Mouse (Mus musculus) hindbrain, embryonic 14.5 days (tissue): ENCODE results near the gene Card14. TPM values are rescaled to one million over a fixed set of nuclear protein-coding genes. Genes with fewer than 3 reads are reported as not detected.
"Not testable (repeated sequence)": the region's sequence is repeated elsewhere in the genome, so short reads cannot be mapped to it uniquely, and the experiment has no call there.

Source experiments
- ATAC-seq: fragments of 200-750 bp; cut with Nextera tagmentation; 2 replicates; pipeline ENCODE4 v1.8.0; 2017; ENCODE audit warnings: moderate number of reproducible peaks, mild to moderate bottlenecking, moderate TSS enrichment, moderate library complexity; ENCODE audit not compliant: low FRiP score
- DNase-seq: peaks from one replicate; pipeline ENCODE4 v3.0.0-alpha.2; 2015; ENCODE audit warnings: low spot score
- H3K27ac ChIP-seq: fragments of 300-500 bp; sonication (generic); 2 replicates; pipeline ENCODE4 v1.5.1; 2014; ENCODE audit warnings: mild to moderate bottlenecking, moderate library complexity
- H3K27me3 ChIP-seq: fragments of 300-500 bp; sonication (generic); 2 replicates; pipeline ENCODE4 v1.6.1; 2014; ENCODE audit warnings: mild to moderate bottlenecking, low read length, mixed read lengths; ENCODE audit not compliant: control insufficient read depth, insufficient read depth
- H3K36me3 ChIP-seq: fragments of 300-500 bp; sonication (generic); replicated peaks from 2 replicates; pipeline ENCODE4 v1.6.1; 2014; ENCODE audit not compliant: control insufficient read depth, insufficient read depth
- H3K4me1 ChIP-seq: fragments of 300-500 bp; sonication (generic); replicated peaks from 2 replicates; pipeline ENCODE4 v1.6.1; 2014; ENCODE audit warnings: antibody characterized with exemption, low read length, mixed read lengths; ENCODE audit not compliant: control insufficient read depth, insufficient read depth
- H3K4me2 ChIP-seq: fragments of 300-500 bp; sonication (generic); replicated peaks from 2 replicates; pipeline ENCODE4 v1.6.1; 2014; ENCODE audit warnings: mild to moderate bottlenecking, moderate library complexity
- H3K4me3 ChIP-seq: fragments of 300-500 bp; sonication (generic); replicated peaks from 2 replicates; pipeline ENCODE4 v1.5.1; 2014; ENCODE audit warnings: mild to moderate bottlenecking, low read length
- H3K9ac ChIP-seq: fragments of 300-500 bp; sonication (generic); 2 replicates; pipeline ENCODE4 v1.6.1; 2014
- H3K9me3 ChIP-seq: fragments of 300-500 bp; sonication (generic); 2 replicates; pipeline ENCODE4 v1.6.1; 2016; ENCODE audit warnings: low read length; ENCODE audit not compliant: control insufficient read depth
- WGBS: fragments of 180-500 bp; shearing (Covaris S2); extraction: QIAGEN DNeasy Blood & Tissue Kit; methylation state at CpG from one replicate; pipeline ENCODE4 v1.1.7; 2014; 5-methylcytosine and 5-hydroxymethylcytosine counted together
- polyA plus RNA-seq: library from polyadenylated mRNA; unstranded; fragments of >200 nt; fragmentation: Nextera tagmentation; extraction: Ambion mirVana; gene quantifications from 2 replicates; pipeline ENCODE4 v1.2.1, GENCODE M21; 2014

Card14 gene
- polyA plus RNA-seq, 1 experiment from 2014 or later: 0.16 TPM

- ATAC-seq: no peak
- no peak overlapping the region for H3K27ac ChIP-seq
- H3K27me3 ChIP-seq: no peaks in the 10 kb centered on the region
- no peaks in the 10 kb centered on the region for H3K9me3 ChIP-seq
- peak overlapping the region; percentile 56 for H3K4me3 ChIP-seq
- H3K36me3 ChIP-seq: peaks cover 15% of the 10 kb centered on the region
- peak overlapping the region; percentile 85 for H3K4me2 ChIP-seq
- peaks cover 10% of the 10 kb centered on the region for H3K4me1 ChIP-seq
- peak overlapping the region; percentile 73 for H3K9ac ChIP-seq
- DNase-seq: no peak
- WGBS: 73% methylated on average over 16 of the region's 16 CpGs
Measured at GRCm38 (mm10) chr11:119268557-119269195, 38.9 kb upstream of the Card14 start.

DNA sequence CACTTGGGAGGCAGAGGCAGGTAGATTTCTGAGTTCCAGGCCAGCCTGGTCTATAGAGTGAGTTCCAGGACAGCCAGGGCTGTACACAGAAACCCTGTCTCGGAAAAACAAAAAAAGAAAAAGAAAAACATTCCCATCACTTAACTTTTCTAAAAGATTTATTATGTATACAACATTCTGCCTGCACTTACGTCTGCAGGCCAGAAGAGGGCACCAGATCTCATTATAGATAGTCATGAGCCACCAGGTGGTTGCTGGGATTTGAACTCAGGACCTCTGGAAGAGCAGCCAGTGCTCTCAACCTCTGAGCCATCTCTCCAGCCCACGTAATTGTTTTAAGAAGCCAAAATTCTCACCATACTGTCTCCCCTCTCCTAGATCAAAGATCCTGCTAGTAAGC, 35.1 kb upstream of the Card14 start:
- peaks cover 42% of the 10 kb centered on the region for H3K36me3 ChIP-seq
- 71% methylated on average over 3 of the region's 3 CpGs for WGBS
- H3K9me3 ChIP-seq, ATAC-seq, DNase-seq, H3K9ac ChIP-seq, H3K4me3 ChIP-seq, H3K4me2 ChIP-seq, H3K4me1 ChIP-seq, H3K27me3 ChIP-seq, H3K27ac ChIP-seq: not testable (repeated sequence)

- DNase-seq: no peak
- H3K4me1 ChIP-seq: peaks cover 7% of the 10 kb centered on the region
- no peak for ATAC-seq
- H3K9me3 ChIP-seq: no peaks in the 10 kb centered on the region
- no peak overlapping the region for H3K4me2 ChIP-seq
- no peak overlapping the region for H3K4me3 ChIP-seq
- no peak overlapping the region for H3K9ac ChIP-seq
- peaks cover 50% of the 10 kb centered on the region for H3K36me3 ChIP-seq
- no peak overlapping the region for H3K27ac ChIP-seq
- H3K27me3 ChIP-seq: no peaks in the 10 kb centered on the region
- WGBS: 84% methylated on average over 8 of the region's 8 CpGs
Measured at GRCm38 (mm10) chr11:119273186-119273930, 34.2 kb upstream of the Card14 start.

GRCm38 (mm10) chr11:119281030-119281429, 26.5 kb upstream of the Card14 start:
- no peak for ATAC-seq
- WGBS: 91% methylated on average over 15 of the region's 15 CpGs
- Histone ChIP-seq H3K9me3 (no peaks in the 10 kb centered on the region), H3K27ac (no peak overlapping the region), H3K4me2 (no peak overlapping the region), H3K9ac (no peak overlapping the region), H3K4me1 (no peaks in the 10 kb centered on the region), H3K27me3 (no peaks in the 10 kb centered on the region), H3K36me3 (peaks cover 91% of the 10 kb centered on the region), H3K4me3 (no peak overlapping the region)
- DNase-seq: no peak

DNA sequence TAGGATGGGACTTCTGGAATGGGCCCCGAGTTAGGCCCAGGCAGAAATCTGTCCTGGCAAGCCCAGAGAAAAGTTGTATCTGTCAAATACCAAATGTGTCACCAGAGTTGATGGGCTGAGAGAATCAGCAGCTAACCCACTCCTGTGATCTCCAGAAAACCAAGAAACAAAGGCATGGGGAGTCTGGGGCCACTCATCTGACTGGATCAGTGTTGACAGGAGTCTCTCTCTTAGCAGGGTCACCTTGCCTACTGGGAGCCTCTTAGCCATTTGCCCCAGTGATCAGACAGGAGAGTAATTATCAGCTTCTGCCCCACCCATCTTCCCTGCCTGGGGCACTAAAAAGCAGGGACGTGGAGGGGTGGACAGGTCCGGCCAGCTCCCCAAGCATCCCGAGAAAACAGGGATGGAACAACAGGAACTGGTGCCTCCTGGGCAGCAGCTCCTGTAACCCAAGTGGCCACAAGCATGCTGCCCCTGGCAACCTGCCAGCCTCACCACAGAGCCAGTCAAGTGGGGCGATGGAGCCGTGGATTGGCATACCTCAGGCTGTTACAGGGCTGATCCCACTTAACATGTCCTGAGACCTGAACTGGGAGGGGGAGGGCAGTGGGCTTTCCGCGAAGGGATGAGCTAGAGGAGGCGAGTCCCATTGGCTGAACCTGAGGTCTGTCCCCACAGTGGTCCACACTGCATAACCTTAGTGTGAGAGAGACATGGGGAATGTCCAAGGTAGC, 21.6 kb upstream of the Card14 start:
- no peak overlapping the region for H3K9ac ChIP-seq
- WGBS: 73% methylated on average over 9 of the region's 9 CpGs
- H3K4me1 ChIP-seq: no peaks in the 10 kb centered on the region
- H3K4me2 ChIP-seq: no peak overlapping the region
- no peak for ATAC-seq
- H3K27me3 ChIP-seq: no peaks in the 10 kb centered on the region
- H3K27ac ChIP-seq: no peak overlapping the region
- no peak overlapping the region for H3K4me3 ChIP-seq
- no peaks in the 10 kb centered on the region for H3K9me3 ChIP-seq
- DNase-seq: no peak
- H3K36me3 ChIP-seq: peaks cover 93% of the 10 kb centered on the region

DNA sequence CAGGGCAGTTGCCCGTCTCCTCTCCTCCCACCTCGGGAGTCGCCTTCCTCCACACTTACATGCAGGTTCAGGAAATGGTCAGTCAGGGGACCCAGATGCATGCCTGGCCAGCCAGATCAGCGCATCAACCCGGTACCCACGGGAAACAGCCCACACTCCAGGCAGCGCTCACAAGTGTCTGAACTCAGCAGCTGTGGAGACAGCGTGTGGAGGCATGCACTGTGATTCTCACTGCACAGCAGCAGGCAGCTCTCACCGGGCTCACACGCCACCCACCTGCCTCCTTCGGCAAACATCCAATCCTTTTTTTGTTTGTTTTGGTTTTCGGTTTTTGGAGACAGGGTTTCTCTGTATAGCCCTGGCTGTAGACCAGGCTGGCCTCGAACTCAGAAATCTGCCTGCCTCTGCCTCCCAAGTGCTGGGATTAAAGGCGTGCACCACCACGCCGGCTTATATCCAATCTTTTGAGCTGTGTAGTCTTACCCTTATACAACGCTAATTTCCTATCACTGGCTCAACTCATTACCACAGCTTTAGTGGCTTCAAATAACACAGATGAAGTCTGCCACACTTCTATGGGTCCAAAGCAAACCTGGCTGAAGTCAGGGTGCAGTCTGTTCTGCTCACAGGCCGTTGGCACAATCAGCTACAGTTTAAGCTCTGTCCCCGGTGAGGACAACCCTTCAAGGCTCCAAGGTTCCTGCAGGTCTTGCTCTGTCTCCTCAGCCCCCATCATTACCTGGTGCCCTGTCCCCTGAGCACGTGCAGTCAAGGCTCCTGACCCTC, 20.2 kb upstream of the Card14 start:
- Histone ChIP-seq H3K9me3 (no peaks in the 10 kb centered on the region), H3K4me2 (no peak overlapping the region), H3K4me1 (no peaks in the 10 kb centered on the region), H3K9ac (no peak overlapping the region), H3K27ac (no peak overlapping the region), H3K4me3 (no peak overlapping the region), H3K27me3 (no peaks in the 10 kb centered on the region), H3K36me3 (peaks cover 97% of the 10 kb centered on the region)
- DNase-seq: no peak
- 91% methylated on average over 20 of the region's 20 CpGs for WGBS
- ATAC-seq: no peak

GRCm38 (mm10) chr11:119292861-119293260, 14.7 kb upstream of the Card14 start:
- WGBS: 94% methylated on average over 8 of the region's 8 CpGs
- peaks cover 99% of the 10 kb centered on the region for H3K36me3 ChIP-seq
- H3K4me1 ChIP-seq, ATAC-seq, H3K27ac ChIP-seq, H3K27me3 ChIP-seq, DNase-seq, H3K9ac ChIP-seq, H3K9me3 ChIP-seq, H3K4me3 ChIP-seq, H3K4me2 ChIP-seq: not testable (repeated sequence)

GRCm38 (mm10) chr11:119297996-119298395, 9.6 kb upstream of the Card14 start:
- no peak overlapping the region for H3K27ac ChIP-seq
- no peaks in the 10 kb centered on the region for H3K27me3 ChIP-seq
- no peak overlapping the region for H3K9ac ChIP-seq
- 89% methylated on average over 6 of the region's 6 CpGs for WGBS
- peaks cover 10% of the 10 kb centered on the region for H3K4me1 ChIP-seq
- H3K9me3 ChIP-seq: no peaks in the 10 kb centered on the region
- no peak for DNase-seq
- H3K4me2 ChIP-seq: peak overlapping the region; percentile 71; the same call in 1 of the 2 replicates
- no peak for ATAC-seq
- H3K4me3 ChIP-seq: no peak overlapping the region
- peaks cover 53% of the 10 kb centered on the region for H3K36me3 ChIP-seq

- peaks cover 44% of the 10 kb centered on the region for H3K36me3 ChIP-seq
- peak overlapping the region; percentile 87 for H3K9ac ChIP-seq
- no peak overlapping the region for H3K27ac ChIP-seq
- peak overlapping the region; percentile 71 for H3K4me2 ChIP-seq
- no peaks in the 10 kb centered on the region for H3K27me3 ChIP-seq
- peaks cover 10% of the 10 kb centered on the region for H3K4me1 ChIP-seq
- 20% methylated on average over 7 of the region's 7 CpGs for WGBS
- DNase-seq: no peak
- ATAC-seq: no peak
- no peaks in the 10 kb centered on the region for H3K9me3 ChIP-seq
- H3K4me3 ChIP-seq: peak overlapping the region; percentile 68
Measured at GRCm38 (mm10) chr11:119298917-119299316, 8.7 kb upstream of the Card14 start.
